ENCODE assay signal across 11 mouse cellular contexts in genomic region chr7:83431094-83431493, GRCm38 (mm10).
DNase-seq lines count a peak whose midpoint lies in the region; ATAC-seq and TF ChIP-seq lines count a peak whose summit lies in the region.
"Had no signal": no experiment of that assay in that cellular context is flagged by ENCODE, and none has a peak within 500 bp of the region (broad histone marks: within the 10 kb centered on the region; RNA-seq: fewer than 3 reads in every experiment).

No protein-coding gene starts in this region.

- no peak overlapping the region for H3K4me3 ChIP-seq in heart, embryonic 11.5 days (ENCODE audit: low read depth, low read length)
- no peak overlapping the region for H3K4me3 ChIP-seq in embryonic fibroblast, embryonic 13.5 days (ENCODE audit: insufficient read depth, low read length)
- no peak overlapping the region for H3K4me3 ChIP-seq in intestine, embryonic 15.5 days (replicated peaks)
- no peak overlapping the region for H3K4me3 ChIP-seq in lung, embryonic 16.5 days (ENCODE audit: low read length)
- H3K4me3 ChIP-seq in hindbrain, embryonic 13.5 days: no peak overlapping the region
- H3K4me3 ChIP-seq: hindbrain, embryonic 10.5 days; liver, embryonic 12.5 days; myocyte had no signal

- no peaks in the 10 kb centered on the region for H3K27me3 ChIP-seq in heart, embryonic 11.5 days (ENCODE audit: control insufficient read depth, insufficient read depth, low read length)
- no peaks in the 10 kb centered on the region for H3K27me3 ChIP-seq in intestine, embryonic 15.5 days (replicated peaks)
- no peaks in the 10 kb centered on the region for H3K27me3 ChIP-seq in lung, embryonic 16.5 days (ENCODE audit: control insufficient read depth, insufficient read depth, low read depth, low read length)
- H3K27me3 ChIP-seq in hindbrain, embryonic 13.5 days: no peaks in the 10 kb centered on the region
- H3K27me3 ChIP-seq: liver, embryonic 12.5 days had no signal

- H3K4me1 ChIP-seq in heart, embryonic 11.5 days (ENCODE audit: control insufficient read depth, insufficient read depth, low read length): no peaks in the 10 kb centered on the region
- peaks cover 13% of the 10 kb centered on the region for H3K4me1 ChIP-seq in embryonic fibroblast, embryonic 13.5 days (ENCODE audit: control insufficient read depth, insufficient read depth, low read length)
- H3K4me1 ChIP-seq in intestine, embryonic 15.5 days (replicated peaks): 0 out of 2 replicates have a peak, but pooled peaks cover 6% of the 10 kb centered on the region
- peaks cover 14% of the 10 kb centered on the region for H3K4me1 ChIP-seq in lung, embryonic 16.5 days (replicated peaks; ENCODE audit: control insufficient read depth, insufficient read depth, low read length)
- peaks cover 5% of the 10 kb centered on the region for H3K4me1 ChIP-seq in hindbrain, embryonic 13.5 days (replicated peaks)
- H3K4me1 ChIP-seq: liver, embryonic 12.5 days had no signal

- no peak overlapping the region for H3K9ac ChIP-seq in heart, embryonic 11.5 days (ENCODE audit: low read depth, low read length)
- H3K9ac ChIP-seq in intestine, embryonic 15.5 days: no peak overlapping the region
- no peak overlapping the region for H3K9ac ChIP-seq in lung, embryonic 16.5 days (ENCODE audit: low read length)
- no peak overlapping the region for H3K9ac ChIP-seq in hindbrain, embryonic 13.5 days
- H3K9ac ChIP-seq: liver, embryonic 12.5 days had no signal

- ATAC-seq in heart, embryonic 11.5 days (replicated peaks; ENCODE audit: insufficient number of reproducible peaks, low FRiP score, low TSS enrichment): no peak
- peak; percentile 31; the same call in 1 of the 2 replicates for ATAC-seq in intestine, embryonic 15.5 days
- ATAC-seq in lung, embryonic 16.5 days (ENCODE audit: low read depth): peak; percentile 93
- ATAC-seq in hindbrain, embryonic 13.5 days (ENCODE audit: low FRiP score): no peak
- ATAC-seq: liver, embryonic 12.5 days had no signal

- H3K9me3 ChIP-seq in heart, embryonic 11.5 days (replicated peaks; ENCODE audit: control insufficient read depth, low read length): no peaks in the 10 kb centered on the region
- no peaks in the 10 kb centered on the region for H3K9me3 ChIP-seq in intestine, embryonic 15.5 days
- H3K9me3 ChIP-seq in lung, embryonic 16.5 days (ENCODE audit: control insufficient read depth, low read length): no peaks in the 10 kb centered on the region
- H3K9me3 ChIP-seq in hindbrain, embryonic 13.5 days: no peaks in the 10 kb centered on the region
- H3K9me3 ChIP-seq: hindbrain, embryonic 10.5 days; liver, embryonic 12.5 days had no signal

- no peak for TF ChIP-seq CTCF in embryonic fibroblast, embryonic 13.5 days (IDR thresholded peaks at IDR 0.05; ENCODE audit: borderline replicate concordance, insufficient read depth, low read length)

- DNase-seq in heart, adult 11 months: peak; percentile 95
- no peak for DNase-seq in right cerebral cortex, adult 2 months (ENCODE audit: low spot score in 2 of 2)
- no peak for DNase-seq in right cerebral cortex, postnatal 10 days (ENCODE audit: low spot score in 2 of 2)

- no peak for TF ChIP-seq POLR2A in embryonic fibroblast, embryonic 13.5 days (IDR thresholded peaks at IDR 0.05; ENCODE audit: low read depth, low read length)

- H3K4me2 ChIP-seq in heart, embryonic 11.5 days: no peak overlapping the region
- H3K4me2 ChIP-seq in intestine, embryonic 15.5 days (replicated peaks): no peak overlapping the region
- H3K4me2 ChIP-seq in lung, embryonic 16.5 days (ENCODE audit: low read depth, low read length): no peak overlapping the region
- H3K4me2 ChIP-seq in hindbrain, embryonic 13.5 days: no peak overlapping the region
- H3K4me2 ChIP-seq: liver, embryonic 12.5 days had no signal

- no peak overlapping the region for H3K27ac ChIP-seq in heart, embryonic 11.5 days (ENCODE audit: low read depth, low read length)
- peak overlapping the region; percentile 43; the same call in 1 of the 2 replicates for H3K27ac ChIP-seq in embryonic fibroblast, embryonic 13.5 days (ENCODE audit: insufficient read depth, low read length)
- H3K27ac ChIP-seq in intestine, embryonic 15.5 days: peak overlapping the region; percentile 40
- peak overlapping the region; percentile 47 for H3K27ac ChIP-seq in lung, embryonic 16.5 days (ENCODE audit: low read length)
- no peak overlapping the region for H3K27ac ChIP-seq in hindbrain, embryonic 13.5 days
- H3K27ac ChIP-seq: hindbrain, embryonic 10.5 days; liver, embryonic 12.5 days had no signal

- WGBS in heart, embryonic 11.5 days (ENCODE audit: insufficient replicate concordance): 26% methylated on average over 2 of the region's 2 CpGs
- WGBS in intestine, embryonic 15.5 days: 21% methylated on average over 2 of the region's 2 CpGs
- 18% methylated on average over 2 of the region's 2 CpGs for WGBS in lung, embryonic 16.5 days
- 79% methylated on average over 2 of the region's 2 CpGs for WGBS in hindbrain, embryonic 13.5 days

- no peaks in the 10 kb centered on the region for H3K36me3 ChIP-seq in heart, embryonic 11.5 days (ENCODE audit: control insufficient read depth, insufficient read depth, low read length)
- no peaks in the 10 kb centered on the region for H3K36me3 ChIP-seq in intestine, embryonic 15.5 days
- H3K36me3 ChIP-seq in lung, embryonic 16.5 days (ENCODE audit: control insufficient read depth, insufficient read depth, low read length): no peaks in the 10 kb centered on the region
- H3K36me3 ChIP-seq in hindbrain, embryonic 13.5 days: no peaks in the 10 kb centered on the region
- H3K36me3 ChIP-seq: hindbrain, embryonic 10.5 days; liver, embryonic 12.5 days had no signal

Comparison
In these comparisons a context has a peak if more than half of its experiments do, and no peak if none do; other contexts are left out.
1. ATAC-seq: peak in intestine, embryonic 15.5 days (single experiment) and lung, embryonic 16.5 days (single experiment); none in heart, embryonic 11.5 days (single experiment) and hindbrain, embryonic 13.5 days (single experiment).
2. H3K27ac ChIP-seq: peak in embryonic fibroblast, embryonic 13.5 days (single experiment), intestine, embryonic 15.5 days (single experiment) and lung, embryonic 16.5 days (single experiment); none in heart, embryonic 11.5 days (single experiment) and hindbrain, embryonic 13.5 days (single experiment).